Mouse (Mus musculus) brain, embryonic 14.5 days (tissue): ENCODE measurements at regions not wholly inside any gene's neighbourhood (a gene's known extent, or its start where the extent isn't known, plus 50 kb on each side); places are given as distances from the start of the nearest gene placed in this dataset.
A peak's percentile ranks its signal among the peaks of the same experiment; 100 is the strongest.

Source experiments
- DNase-seq: peaks from one replicate; pipeline ENCODE4 v3.0.0-alpha.2; 2011; ENCODE audit warnings: low read depth
- CTCF ChIP-seq: fragments of 200-500 bp; IDR thresholded peaks from 2 replicates; pipeline ENCODE4 v1.5.1; 2012; ENCODE audit warnings: inconsistent platforms, mild to moderate bottlenecking, moderate library complexity, borderline replicate concordance; ENCODE audit not compliant: insufficient read depth, insufficient read length; ENCODE audit errors: extremely low read depth
- POLR2A ChIP-seq: fragments of 200-500 bp; IDR thresholded peaks from 2 replicates; pipeline ENCODE4 v1.6.1; 2012; ENCODE audit warnings: mild to moderate bottlenecking, inconsistent platforms, borderline replicate concordance; ENCODE audit not compliant: poor library complexity, insufficient read depth, insufficient read length, severe bottlenecking; ENCODE audit errors: extremely low read depth

GRCm38 (mm10) chr15:24297236-24297635 is 1116.3 kb downstream of the Basp1 start:
- no peak for DNase-seq
- no peak for TF ChIP-seq POLR2A

- TF ChIP-seq CTCF (no peak), POLR2A (no peak)
- DNase-seq = no peak
Measured at GRCm38 (mm10) chr15:24296798-24297197, 1116.8 kb downstream of the Basp1 start.

GRCm38 (mm10) chr15:24275100-24275499 is 1138.5 kb downstream of the Basp1 start:
- peak; percentile 47 for DNase-seq
- TF ChIP-seq POLR2A = no peak
- TF ChIP-seq CTCF = no peak

- no peak for TF ChIP-seq CTCF
- TF ChIP-seq POLR2A = no peak
- DNase-seq = no peak
Measured at GRCm38 (mm10) chr15:24267360-24267759, 1146.2 kb downstream of the Basp1 start.
